ENCODE assay signal across 33 mouse cellular contexts in the genomic region with DNA sequence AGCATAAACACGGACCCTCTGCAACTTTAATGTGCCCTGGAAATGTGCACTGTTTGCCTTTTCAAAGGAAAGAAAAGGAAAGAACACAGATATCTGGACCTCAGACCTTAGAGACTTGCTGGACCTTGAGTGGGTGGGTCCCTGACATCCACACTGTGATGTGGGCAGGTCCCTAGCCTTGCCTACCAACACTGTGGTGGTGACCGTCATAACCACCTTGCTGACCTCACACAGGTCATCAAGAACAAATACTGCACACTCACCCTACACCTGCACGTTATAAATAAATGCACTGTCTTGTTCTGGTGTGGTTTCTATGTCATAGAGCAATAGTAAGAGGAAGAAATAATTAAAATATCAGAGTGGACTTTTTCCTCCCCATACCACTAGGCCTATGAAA.
"Had no signal": no experiment of that assay in that cellular context is flagged by ENCODE, and none has a peak within 500 bp of the region (broad histone marks: within the 10 kb centered on the region; RNA-seq: fewer than 3 reads in every experiment).

No protein-coding gene starts in this region.

- H3K4me3 ChIP-seq: heart, adult 2 months; heart, embryonic 10.5 days; heart, embryonic 12.5 days; heart, embryonic 13.5 days; heart, embryonic 15.5 days; hindbrain, embryonic 10.5 days; hindbrain, embryonic 12.5 days; hindbrain, embryonic 13.5 days; hindbrain, embryonic 15.5 days; kidney, embryonic 15.5 days; layer of hippocampus, adult 2 months had no signal

- H3K4me2 ChIP-seq: heart, embryonic 11.5 days; heart, embryonic 12.5 days; heart, embryonic 13.5 days; heart, embryonic 15.5 days; hindbrain, embryonic 12.5 days; hindbrain, embryonic 13.5 days; hindbrain, embryonic 14.5 days; hindbrain, embryonic 15.5 days; kidney, embryonic 15.5 days had no signal

- H3K9ac ChIP-seq: heart, embryonic 12.5 days; heart, embryonic 13.5 days; heart, embryonic 15.5 days; hindbrain, embryonic 12.5 days; hindbrain, embryonic 13.5 days; hindbrain, embryonic 14.5 days; hindbrain, embryonic 15.5 days; kidney, embryonic 15.5 days had no signal

- ATAC-seq: hindbrain, embryonic 16.5 days; hindbrain, postnatal 0 days; inflammation-experienced regulatory T-cells, adult 6 months; intestine, embryonic 16.5 days had no signal

- H3K9me3 ChIP-seq: heart, embryonic 10.5 days; heart, embryonic 12.5 days; heart, embryonic 13.5 days; heart, embryonic 15.5 days; hindbrain, embryonic 10.5 days; hindbrain, embryonic 12.5 days; hindbrain, embryonic 13.5 days; hindbrain, embryonic 15.5 days; kidney, embryonic 15.5 days had no signal

- H3K27ac ChIP-seq: heart, adult 2 months; heart, embryonic 10.5 days; heart, embryonic 13.5 days; heart, embryonic 15.5 days; hindbrain, embryonic 10.5 days; hindbrain, embryonic 12.5 days; hindbrain, embryonic 13.5 days; hindbrain, embryonic 14.5 days; hindbrain, embryonic 15.5 days; hindbrain, postnatal 0 days; kidney, embryonic 15.5 days; kidney, postnatal 0 days; layer of hippocampus, adult 2 months had no signal

- DNase-seq: heart, adult 18-20 months; heart, adult 2 months; heart, postnatal 10 days; heart, postnatal 14 days; heart, postnatal 36 days; heart, postnatal 4 days; kidney, adult 11 months; kidney, adult 18-20 months; kidney, adult 2 months; kidney, adult 8-10 months; kidney, postnatal 10 days; kidney, postnatal 14 days; kidney, postnatal 25 days; kidney, postnatal 36 days; layer of hippocampus, adult 9-11 months; layer of hippocampus, postnatal 36 days had no signal

- H3K4me1 ChIP-seq: heart, embryonic 10.5 days; heart, embryonic 12.5 days; heart, embryonic 15.5 days; hindbrain, embryonic 10.5 days; hindbrain, embryonic 12.5 days; hindbrain, embryonic 13.5 days; hindbrain, embryonic 15.5 days had no signal

- H3K27me3 ChIP-seq: hindbrain, embryonic 12.5 days; hindbrain, embryonic 13.5 days; hindbrain, embryonic 15.5 days; kidney, embryonic 15.5 days had no signal

- H3K36me3 ChIP-seq: heart, embryonic 10.5 days; heart, embryonic 12.5 days; heart, embryonic 13.5 days; heart, embryonic 15.5 days; hindbrain, embryonic 10.5 days; hindbrain, embryonic 12.5 days; hindbrain, embryonic 13.5 days; hindbrain, embryonic 15.5 days; kidney, embryonic 15.5 days had no signal
